Mouse (Mus musculus): Measurements from ENCODE around the gene BC024978.

GRCm38 (mm10) chr7:27232781-27233281, 37.2 kb downstream of the BC024978 start, which contains the start of gene Coq8b:
- TF ChIP-seq ETS1 (conservative IDR thresholded peaks at IDR 0.05; ENCODE audit: low read depth, low read length) (no peak), CTCF (conservative IDR thresholded peaks at IDR 0.05 in 1 of 2, IDR thresholded peaks at IDR 0.05 in 1 of 2; ENCODE audit: low read depth in 2 of 2, low read length in 2 of 2) (peak in 1 of 2 experiments; percentile 32; a peak in 1 of 4 replicates), POLR2A (IDR thresholded peaks at IDR 0.05; ENCODE audit: low read depth, low read length) (peak; percentile 65), ZKSCAN1 (IDR thresholded peaks at IDR 0.05; ENCODE audit: borderline replicate concordance, low read depth, low read length) (no peak), EP300 (IDR thresholded peaks at IDR 0.05; ENCODE audit: low read length) (no peak), SMC3 (IDR thresholded peaks at IDR 0.05; ENCODE audit: low read depth, low read length) (no peak), TCF12 (IDR thresholded peaks at IDR 0.05; ENCODE audit: low read depth, low read length) (no peak), ZMIZ1 (IDR thresholded peaks at IDR 0.05; ENCODE audit: low read depth, low read length) (peak; percentile 24; the same call in 1 of the 2 replicates), SIN3A (IDR thresholded peaks at IDR 0.05; ENCODE audit: low read length) (peak; percentile 82), ZNF384 (IDR thresholded peaks at IDR 0.05; ENCODE audit: low read depth, low read length) (no peak), PAX5 (IDR thresholded peaks at IDR 0.05; ENCODE audit: low read length) (no peak)

Measured in CH12.LX (cell line).